In the genomic region with DNA sequence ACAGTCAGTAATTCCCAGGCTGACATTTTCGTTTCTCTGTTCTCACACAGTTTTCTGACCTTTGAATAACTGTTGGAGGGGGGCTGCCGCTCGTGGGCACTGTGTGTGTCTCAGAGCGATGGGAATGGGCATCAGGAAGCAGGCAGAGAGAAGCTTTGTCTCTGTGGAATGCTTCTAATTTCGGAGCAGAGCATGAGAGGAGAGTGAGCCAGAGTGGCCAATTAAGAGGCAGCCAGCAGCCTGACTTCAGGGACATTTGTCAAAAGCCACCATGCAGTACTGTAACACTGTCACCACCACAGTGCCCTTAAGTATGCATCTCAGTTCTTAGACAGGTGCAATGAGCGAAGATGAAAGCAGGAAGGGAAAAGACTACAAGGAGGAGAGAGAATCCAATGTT, we compare ENCODE assay signal across 20 mouse cellular contexts.
A peak's percentile ranks its signal among the peaks of the same experiment; 100 is the strongest.
DNase-seq lines count a peak whose midpoint lies in the region; ATAC-seq and TF ChIP-seq lines count a peak whose summit lies in the region.
"Had no signal": no experiment of that assay in that cellular context is flagged by ENCODE, and none has a peak within 500 bp of the region (broad histone marks: within the 10 kb centered on the region; RNA-seq: fewer than 3 reads in every experiment).

No protein-coding gene starts in this region.

- no peak for TF ChIP-seq CTCF in midbrain, postnatal 0 days (IDR thresholded peaks at IDR 0.05)

- H3K4me3 ChIP-seq in heart, embryonic 10.5 days: 0 out of 2 replicates have a peak overlapping the region, but pooled peaks have one; percentile 2
- no peak overlapping the region for H3K4me3 ChIP-seq in hindbrain, embryonic 13.5 days
- H3K4me3 ChIP-seq in hindbrain, embryonic 12.5 days: no peak overlapping the region
- H3K4me3 ChIP-seq in midbrain, postnatal 0 days (ENCODE audit: low read depth, low read length): no peak overlapping the region
- H3K4me3 ChIP-seq: forebrain, embryonic 10.5 days; lung, embryonic 15.5 days had no signal

- H3K9ac ChIP-seq in hindbrain, embryonic 13.5 days: no peak overlapping the region
- no peak overlapping the region for H3K9ac ChIP-seq in hindbrain, embryonic 12.5 days
- H3K9ac ChIP-seq in midbrain, postnatal 0 days (replicated peaks; ENCODE audit: low read length, poor library complexity, severe bottlenecking): no peak overlapping the region
- H3K9ac ChIP-seq: liver, embryonic 14.5 days; lung, embryonic 15.5 days had no signal

- peak overlapping the region; percentile 62; the same call in 1 of the 2 replicates for H3K27ac ChIP-seq in heart, embryonic 10.5 days
- peak overlapping the region; percentile 61 for H3K27ac ChIP-seq in hindbrain, embryonic 13.5 days
- no peak overlapping the region for H3K27ac ChIP-seq in hindbrain, embryonic 12.5 days
- no peak overlapping the region for H3K27ac ChIP-seq in midbrain, postnatal 0 days (ENCODE audit: low read depth, low read length)
- H3K27ac ChIP-seq: forebrain, embryonic 10.5 days; liver, embryonic 14.5 days; lung, embryonic 15.5 days had no signal

- no peaks in the 10 kb centered on the region for H3K9me3 ChIP-seq in heart, embryonic 10.5 days
- no peaks in the 10 kb centered on the region for H3K9me3 ChIP-seq in hindbrain, embryonic 13.5 days
- H3K9me3 ChIP-seq in hindbrain, embryonic 12.5 days (replicated peaks): no peaks in the 10 kb centered on the region
- H3K9me3 ChIP-seq in midbrain, postnatal 0 days (ENCODE audit: low read length): no peaks in the 10 kb centered on the region
- H3K9me3 ChIP-seq: forebrain, embryonic 10.5 days; lung, embryonic 15.5 days had no signal

- no peaks in the 10 kb centered on the region for H3K36me3 ChIP-seq in heart, embryonic 10.5 days
- H3K36me3 ChIP-seq in hindbrain, embryonic 13.5 days: no peaks in the 10 kb centered on the region
- H3K36me3 ChIP-seq in hindbrain, embryonic 12.5 days: no peaks in the 10 kb centered on the region
- no peaks in the 10 kb centered on the region for H3K36me3 ChIP-seq in midbrain, postnatal 0 days (ENCODE audit: insufficient read depth, low read length)
- H3K36me3 ChIP-seq: forebrain, embryonic 10.5 days; lung, embryonic 15.5 days had no signal

- peak; percentile 49; the same call in 1 of the 2 replicates for ATAC-seq in hindbrain, embryonic 13.5 days (ENCODE audit: low FRiP score)
- ATAC-seq in hindbrain, embryonic 12.5 days (ENCODE audit: low FRiP score): no peak
- ATAC-seq in midbrain, postnatal 0 days (ENCODE audit: low FRiP score): no peak
- ATAC-seq: activated CD4-positive, CD25-positive, alpha-beta regulatory T cell, adult 4 months; CD4-positive, CD25-positive, alpha-beta regulatory T cell, adult 4 months; inflammation-experienced regulatory T-cells, adult 6 months had no signal

- no peaks in the 10 kb centered on the region for H3K27me3 ChIP-seq in heart, embryonic 10.5 days (ENCODE audit: insufficient read depth, poor library complexity, severe bottlenecking)
- H3K27me3 ChIP-seq in hindbrain, embryonic 13.5 days: no peaks in the 10 kb centered on the region
- H3K27me3 ChIP-seq in hindbrain, embryonic 12.5 days: no peaks in the 10 kb centered on the region
- no peaks in the 10 kb centered on the region for H3K27me3 ChIP-seq in midbrain, postnatal 0 days (ENCODE audit: insufficient read depth, low read length)
- H3K27me3 ChIP-seq: lung, embryonic 15.5 days had no signal

- 27% methylated on average over 6 of the region's 6 CpGs for WGBS in heart, embryonic 10.5 days
- 37% methylated on average over 6 of the region's 6 CpGs for WGBS in hindbrain, embryonic 13.5 days
- WGBS in hindbrain, embryonic 12.5 days: 54% methylated on average over 6 of the region's 6 CpGs
- WGBS in midbrain, postnatal 0 days: 38% methylated on average over 6 of the region's 6 CpGs

- peak; percentile 68 for DNase-seq in heart, embryonic 10.5 days (ENCODE audit: low spot score)
- no peak for DNase-seq in heart, adult 11 months
- peak; percentile 11 for DNase-seq in brain, adult 2 months (ENCODE audit: low read depth, low spot score)
- peak; percentile 21 for DNase-seq in midbrain, postnatal 0 days (ENCODE audit: low spot score)
- no peak for DNase-seq in adrenal gland, adult 18-20 months (ENCODE audit: low spot score in 2 of 2)
- no peak for DNase-seq in gastrocnemius, postnatal 10 days
- DNase-seq: adrenal gland, postnatal 14 days; cerebellum, adult 11-12 months; cerebellum, postnatal 25 days; kidney, adult 2 months; kidney, postnatal 10 days; lung, postnatal 4 days had no signal

- H3K4me2 ChIP-seq in hindbrain, embryonic 13.5 days: no peak overlapping the region
- no peak overlapping the region for H3K4me2 ChIP-seq in hindbrain, embryonic 12.5 days (replicated peaks)
- H3K4me2 ChIP-seq in midbrain, postnatal 0 days (ENCODE audit: low read depth, low read length, poor library complexity, severe bottlenecking): no peak overlapping the region
- H3K4me2 ChIP-seq: lung, embryonic 15.5 days had no signal

- peaks cover 21% of the 10 kb centered on the region for H3K4me1 ChIP-seq in heart, embryonic 10.5 days
- peaks cover 20% of the 10 kb centered on the region for H3K4me1 ChIP-seq in hindbrain, embryonic 13.5 days (replicated peaks)
- H3K4me1 ChIP-seq in hindbrain, embryonic 12.5 days: peaks cover 3% of the 10 kb centered on the region; the same call in 1 of the 2 replicates
- peaks cover 3% of the 10 kb centered on the region; the same call in 1 of the 2 replicates for H3K4me1 ChIP-seq in midbrain, postnatal 0 days (ENCODE audit: insufficient read depth, low read length)
- H3K4me1 ChIP-seq: forebrain, embryonic 10.5 days; lung, embryonic 15.5 days had no signal

Comparison
In these comparisons a context has a peak if more than half of its experiments do, and no peak if none do; other contexts are left out.
1. DNase-seq: peak in heart, embryonic 10.5 days (single experiment), brain, adult 2 months (single experiment) and midbrain, postnatal 0 days (single experiment); none in heart, adult 11 months (single experiment), adrenal gland, adult 18-20 months (0 of 2) and gastrocnemius, postnatal 10 days (single experiment).
2. H3K27ac ChIP-seq: peak in heart, embryonic 10.5 days (single experiment) and hindbrain, embryonic 13.5 days (single experiment); none in hindbrain, embryonic 12.5 days (single experiment) and midbrain, postnatal 0 days (single experiment).